Mouse (Mus musculus): ENCODE measurements around the gene Git1. TPM values are rescaled to one million over a fixed set of nuclear protein-coding genes. Genes with fewer than 3 reads are reported as not detected.

Git1 gene
- polyA plus RNA-seq, 1 experiment from 2014 or later, result 13.6 TPM

DNA sequence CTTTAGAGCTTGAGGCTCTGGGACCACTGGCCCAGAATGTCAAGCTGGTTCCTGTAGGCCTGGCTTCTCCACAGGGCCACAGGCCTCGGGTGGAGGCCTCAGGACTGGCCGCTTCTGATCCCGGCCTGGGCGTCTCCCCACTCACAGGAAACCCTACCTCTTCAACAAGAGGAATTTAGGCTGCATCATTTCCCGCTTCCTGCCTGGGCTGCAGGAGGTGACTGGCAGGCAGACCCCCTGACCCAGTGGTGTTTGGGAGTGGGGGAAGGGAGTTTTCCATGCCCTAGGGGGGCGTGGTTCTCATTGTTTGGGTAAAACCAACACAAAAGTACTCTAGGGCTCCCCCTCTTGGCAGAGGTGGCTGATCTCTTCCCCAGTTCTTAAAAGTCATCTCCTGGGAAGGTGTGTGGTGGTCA is 4.0 kb downstream of the Git1 start:
- Histone ChIP-seq H3K27ac (replicated peaks in 1 of 2; ENCODE audit: control insufficient read depth in 1 of 2, insufficient read depth in 1 of 2, low read depth in 2 of 2, low read length in 2 of 2) (peak overlapping the region; percentile 83 to 93), H3K27me3 (ENCODE audit: control insufficient read depth, insufficient read depth, low read length) (no peaks in the 10 kb centered on the region), H3K4me3 (ENCODE audit: control insufficient read depth in 1 of 2, insufficient read depth in 1 of 2, low read depth in 1 of 2, low read length in 2 of 2) (no peak overlapping the region), H3K4me2 (ENCODE audit: low read length) (peak overlapping the region; percentile 36; the same call in 1 of the 2 replicates), H3K36me3 (ENCODE audit: control insufficient read depth, insufficient read depth, low read length) (peaks cover 35% of the 10 kb centered on the region), H3K9ac (ENCODE audit: low read length) (peak overlapping the region; percentile 31), H3K9me3 (ENCODE audit: control insufficient read depth, low read length) (no peaks in the 10 kb centered on the region), H3K4me1 (ENCODE audit: control insufficient read depth in 2 of 2, insufficient read depth in 2 of 2, low read length in 2 of 2) (peaks cover 24 to 52% of the 10 kb centered on the region in 2 experiments)
- peak; percentile 10; the same call in 1 of the 2 replicates for ATAC-seq (ENCODE audit: insufficient number of reproducible peaks, insufficient read depth, low FRiP score, low read depth)
- WGBS, result 30% methylated on average over 6 of the region's 6 CpGs

DNA sequence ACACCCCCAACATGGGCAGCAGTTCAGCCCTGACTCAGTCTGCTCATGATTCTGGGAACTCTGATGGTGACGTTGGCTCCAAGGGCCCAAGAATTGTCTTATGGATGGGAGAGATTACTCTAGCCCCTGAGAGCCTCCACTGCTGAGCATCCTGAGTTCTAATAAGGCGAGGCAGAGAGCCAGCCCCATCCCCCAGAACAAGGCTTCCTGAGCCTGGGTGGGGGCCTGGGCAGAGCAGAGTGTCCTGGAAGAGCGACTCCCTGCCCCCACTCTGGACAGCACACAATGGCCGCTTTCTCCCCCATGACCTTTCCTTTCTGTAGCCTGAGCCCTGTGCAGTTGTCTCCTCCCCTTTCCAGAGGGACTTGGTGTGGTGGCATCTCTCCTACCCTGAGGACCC is 4.5 kb downstream of the Git1 start:
- Histone ChIP-seq H3K27me3 (ENCODE audit: control insufficient read depth, insufficient read depth, low read length) (no peaks in the 10 kb centered on the region), H3K27ac (replicated peaks in 1 of 2; ENCODE audit: control insufficient read depth in 1 of 2, insufficient read depth in 1 of 2, low read depth in 2 of 2, low read length in 2 of 2) (peak overlapping the region; percentile 77 to 93), H3K4me3 (ENCODE audit: control insufficient read depth in 1 of 2, insufficient read depth in 1 of 2, low read depth in 1 of 2, low read length in 2 of 2) (no peak overlapping the region), H3K9ac (ENCODE audit: low read length) (peak overlapping the region; percentile 65), H3K9me3 (ENCODE audit: control insufficient read depth, low read length) (no peaks in the 10 kb centered on the region), H3K4me2 (ENCODE audit: low read length) (peak overlapping the region; percentile 36), H3K4me1 (ENCODE audit: control insufficient read depth in 2 of 2, insufficient read depth in 2 of 2, low read length in 2 of 2) (peaks cover 24 to 51% of the 10 kb centered on the region in 2 experiments), H3K36me3 (ENCODE audit: control insufficient read depth, insufficient read depth, low read length) (peaks cover 40% of the 10 kb centered on the region)
- whole genome bisulfite sequencing, result 29% methylated on average over 4 of the region's 4 CpGs
- 0 out of 2 replicates have a peak, but pooled peaks have one; percentile 5 for ATAC-seq (ENCODE audit: insufficient number of reproducible peaks, insufficient read depth, low FRiP score, low read depth)

DNA sequence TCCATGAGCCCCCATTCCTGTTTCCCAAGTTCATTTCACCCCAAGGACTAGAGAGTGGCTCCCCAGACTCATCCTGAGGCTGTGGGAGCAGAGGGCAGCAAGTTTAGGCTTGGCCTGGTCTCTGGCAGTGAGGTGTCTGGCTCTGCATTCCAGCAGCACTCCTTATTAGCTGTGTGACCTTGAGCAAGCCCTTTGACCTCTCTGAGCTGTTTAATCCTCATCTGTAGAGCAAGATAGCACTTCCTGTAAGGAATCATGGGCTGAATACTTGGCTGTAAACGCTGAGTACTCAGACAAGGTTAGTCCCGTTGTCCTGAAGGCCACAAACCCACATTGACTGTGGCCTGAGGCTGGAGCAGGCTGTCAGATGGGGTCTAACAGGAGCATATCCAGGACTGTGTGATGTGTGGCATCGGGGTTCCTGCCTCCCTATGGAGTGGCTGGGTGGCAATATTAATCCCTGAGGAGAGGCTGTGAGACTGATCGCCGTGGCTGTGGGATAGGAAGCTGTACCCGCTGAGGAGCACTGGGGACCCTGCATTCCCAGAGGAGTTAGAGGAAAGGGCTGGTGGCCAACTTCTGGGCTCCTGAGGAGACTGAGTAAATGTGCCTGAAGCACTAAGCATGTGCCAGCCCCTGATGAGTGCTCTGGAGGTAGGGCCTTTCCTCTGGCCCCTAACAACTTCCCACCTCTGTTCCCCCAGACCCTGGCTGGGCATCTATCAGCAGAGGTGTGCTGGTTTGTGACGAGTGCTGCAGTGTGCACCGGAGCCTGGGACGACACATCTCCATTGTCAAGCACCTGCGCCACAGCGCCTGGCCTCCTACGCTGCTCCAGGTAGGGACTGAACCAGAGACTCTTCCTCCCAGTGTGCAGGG is 5.1 kb downstream of the Git1 start:
- Histone ChIP-seq H3K4me3 (ENCODE audit: control insufficient read depth in 1 of 2, insufficient read depth in 1 of 2, low read depth in 1 of 2, low read length in 2 of 2) (no peak overlapping the region), H3K9me3 (ENCODE audit: control insufficient read depth, low read length) (no peaks in the 10 kb centered on the region), H3K27me3 (ENCODE audit: control insufficient read depth, insufficient read depth, low read length) (no peaks in the 10 kb centered on the region), H3K4me1 (ENCODE audit: control insufficient read depth in 2 of 2, insufficient read depth in 2 of 2, low read length in 2 of 2) (peaks cover 24 to 57% of the 10 kb centered on the region in 2 experiments), H3K4me2 (ENCODE audit: low read length) (peak overlapping the region; percentile 36), H3K27ac (replicated peaks in 1 of 2; ENCODE audit: control insufficient read depth in 1 of 2, insufficient read depth in 1 of 2, low read depth in 2 of 2, low read length in 2 of 2) (peak overlapping the region; percentile 77 to 93), H3K36me3 (ENCODE audit: control insufficient read depth, insufficient read depth, low read length) (peaks cover 46% of the 10 kb centered on the region), H3K9ac (ENCODE audit: low read length) (peak overlapping the region; percentile 65)
- ATAC-seq (ENCODE audit: insufficient number of reproducible peaks, insufficient read depth, low FRiP score, low read depth), result no peak
- WGBS, result 65% methylated on average over 12 of the region's 12 CpGs

DNA sequence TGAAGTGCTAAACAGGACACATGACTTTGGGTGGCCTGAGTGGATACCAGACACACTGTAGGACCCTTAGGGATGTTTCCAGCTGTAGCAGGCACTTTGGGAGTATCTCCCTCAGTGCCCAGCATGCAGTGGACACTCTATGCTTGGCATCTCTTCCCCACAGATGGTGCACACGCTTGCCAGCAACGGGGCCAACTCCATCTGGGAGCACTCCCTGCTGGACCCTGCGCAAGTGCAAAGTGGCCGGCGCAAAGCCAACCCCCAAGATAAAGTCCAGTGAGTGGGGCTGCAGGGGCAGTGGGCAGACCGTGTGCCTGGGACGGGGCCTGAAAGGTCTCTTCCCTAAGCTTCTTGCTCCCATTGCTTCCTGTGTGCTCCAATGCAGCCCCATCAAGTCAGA is 6.0 kb downstream of the Git1 start:
- Histone ChIP-seq H3K36me3 (ENCODE audit: control insufficient read depth, insufficient read depth, low read length) (peaks cover 55% of the 10 kb centered on the region), H3K9ac (ENCODE audit: low read length) (no peak overlapping the region), H3K9me3 (ENCODE audit: control insufficient read depth, low read length) (no peaks in the 10 kb centered on the region), H3K27me3 (ENCODE audit: control insufficient read depth, insufficient read depth, low read length) (no peaks in the 10 kb centered on the region), H3K4me3 (ENCODE audit: control insufficient read depth in 1 of 2, insufficient read depth in 1 of 2, low read depth in 1 of 2, low read length in 2 of 2) (no peak overlapping the region), H3K4me1 (ENCODE audit: control insufficient read depth in 2 of 2, insufficient read depth in 2 of 2, low read length in 2 of 2) (peaks cover 23 to 54% of the 10 kb centered on the region in 2 experiments), H3K27ac (replicated peaks in 1 of 2; ENCODE audit: control insufficient read depth in 1 of 2, insufficient read depth in 1 of 2, low read depth in 2 of 2, low read length in 2 of 2) (no peak overlapping the region), H3K4me2 (ENCODE audit: low read length) (no peak overlapping the region)
- no peak for ATAC-seq (ENCODE audit: insufficient number of reproducible peaks, insufficient read depth, low FRiP score, low read depth)
- 85% methylated on average over 7 of the region's 7 CpGs for WGBS

DNA sequence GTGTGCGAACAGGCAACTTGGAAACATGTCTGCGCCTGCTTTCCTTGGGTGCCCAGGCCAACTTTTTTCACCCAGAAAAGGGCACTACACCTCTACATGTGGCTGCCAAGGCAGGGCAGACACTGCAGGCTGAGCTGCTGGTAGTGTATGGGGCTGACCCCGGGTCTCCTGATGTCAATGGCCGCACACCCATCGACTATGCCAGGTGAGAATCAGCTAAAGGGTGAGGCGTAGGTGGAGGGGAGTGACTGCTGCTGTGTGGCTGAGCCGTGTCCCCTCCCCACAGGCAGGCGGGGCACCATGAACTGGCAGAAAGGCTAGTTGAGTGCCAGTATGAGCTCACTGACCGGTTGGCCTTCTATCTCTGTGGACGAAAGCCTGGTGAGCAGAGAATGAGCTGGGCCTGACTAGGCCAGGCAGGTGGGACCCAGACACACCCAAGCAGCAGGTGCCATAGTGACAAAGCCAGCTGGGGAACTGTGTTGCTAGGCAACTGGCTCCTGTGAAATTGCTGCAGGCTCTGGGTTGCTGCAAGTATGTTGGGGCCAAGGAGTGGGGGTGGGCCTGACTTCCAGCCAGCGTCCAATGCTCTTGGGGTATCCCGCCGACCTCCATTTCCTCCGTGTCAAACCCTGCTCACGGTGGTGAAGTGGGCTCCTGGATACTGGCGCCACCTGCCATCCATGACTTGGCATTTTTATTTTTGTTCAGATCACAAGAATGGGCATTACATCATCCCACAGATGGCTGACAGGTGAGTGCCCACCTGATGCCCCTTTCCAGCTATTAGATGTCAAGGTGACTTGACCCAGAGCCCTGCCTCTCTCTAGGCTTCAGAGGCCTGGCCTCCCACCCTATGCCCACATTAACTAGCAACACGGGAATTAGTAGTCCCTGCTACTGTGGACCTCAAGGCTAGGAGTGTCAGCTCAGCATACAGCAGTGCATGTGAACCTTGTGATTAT is 7.3 kb downstream of the Git1 start:
- WGBS, result 84% methylated on average over 17 of the region's 17 CpGs
- Histone ChIP-seq H3K9ac (ENCODE audit: low read length) (no peak overlapping the region), H3K27me3 (ENCODE audit: control insufficient read depth, insufficient read depth, low read length) (no peaks in the 10 kb centered on the region), H3K9me3 (ENCODE audit: control insufficient read depth, low read length) (no peaks in the 10 kb centered on the region), H3K4me1 (ENCODE audit: control insufficient read depth in 2 of 2, insufficient read depth in 2 of 2, low read length in 2 of 2) (peaks cover 17 to 42% of the 10 kb centered on the region in 2 experiments), H3K4me2 (ENCODE audit: low read length) (no peak overlapping the region), H3K27ac (replicated peaks in 1 of 2; ENCODE audit: control insufficient read depth in 1 of 2, insufficient read depth in 1 of 2, low read depth in 2 of 2, low read length in 2 of 2) (no peak overlapping the region; a peak in 1 of 4 replicates), H3K36me3 (ENCODE audit: control insufficient read depth, insufficient read depth, low read length) (peaks cover 68% of the 10 kb centered on the region), H3K4me3 (ENCODE audit: control insufficient read depth in 1 of 2, insufficient read depth in 1 of 2, low read depth in 1 of 2, low read length in 2 of 2) (no peak overlapping the region)
- ATAC-seq (ENCODE audit: insufficient number of reproducible peaks, insufficient read depth, low FRiP score, low read depth), result no peak

DNA sequence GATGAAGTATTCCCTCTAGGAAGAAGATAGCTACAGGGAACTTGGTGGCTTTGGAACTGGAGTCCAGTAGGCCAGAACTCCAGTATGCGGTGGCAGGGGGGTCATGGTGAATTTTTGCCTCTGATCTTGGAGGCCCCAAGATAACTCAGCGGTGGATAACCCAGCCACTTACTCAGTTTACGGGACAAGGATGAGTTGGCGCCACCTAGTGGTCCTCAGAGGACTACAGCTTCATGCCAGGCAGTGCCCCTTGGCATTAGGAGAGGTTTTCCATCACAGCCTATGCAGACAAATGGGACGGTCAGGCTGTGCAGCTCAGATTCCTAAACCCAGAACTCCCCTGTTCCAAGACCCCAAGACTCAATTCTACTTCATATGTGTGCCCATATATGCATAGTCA is 8.0 kb downstream of the Git1 start:
- WGBS, result 15% methylated on average over 5 of the region's 5 CpGs

DNA sequence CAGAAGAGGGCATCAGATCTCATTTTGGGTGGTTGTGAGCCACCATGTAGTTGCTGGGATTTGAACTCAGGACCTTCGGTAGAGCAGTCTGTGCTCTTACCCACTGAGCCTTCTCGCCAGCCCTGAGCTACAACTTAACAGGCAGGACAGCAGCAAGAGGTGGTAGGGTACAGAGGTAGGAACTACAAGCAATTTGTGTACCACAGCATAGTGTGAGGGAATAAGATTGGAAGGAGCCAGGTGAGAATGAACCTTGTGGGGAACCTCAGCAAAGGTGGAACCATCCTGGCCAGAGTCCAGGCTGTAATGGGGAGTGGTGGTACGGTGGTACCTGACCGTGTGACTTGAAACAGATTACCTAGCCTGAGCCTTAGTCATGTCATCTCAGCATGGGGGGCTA is 8.6 kb downstream of the Git1 start:
- Histone ChIP-seq H3K36me3 (ENCODE audit: control insufficient read depth, insufficient read depth, low read length) (peaks cover 81% of the 10 kb centered on the region), H3K27ac (replicated peaks in 1 of 2; ENCODE audit: control insufficient read depth in 1 of 2, insufficient read depth in 1 of 2, low read depth in 2 of 2, low read length in 2 of 2) (no peak overlapping the region), H3K4me2 (ENCODE audit: low read length) (no peak overlapping the region), H3K27me3 (ENCODE audit: control insufficient read depth, insufficient read depth, low read length) (no peaks in the 10 kb centered on the region), H3K4me3 (ENCODE audit: control insufficient read depth in 1 of 2, insufficient read depth in 1 of 2, low read depth in 1 of 2, low read length in 2 of 2) (no peak overlapping the region), H3K4me1 (ENCODE audit: control insufficient read depth in 2 of 2, insufficient read depth in 2 of 2, low read length in 2 of 2) (peaks cover 14 to 31% of the 10 kb centered on the region in 2 experiments), H3K9me3 (ENCODE audit: control insufficient read depth, low read length) (no peaks in the 10 kb centered on the region), H3K9ac (ENCODE audit: low read length) (no peak overlapping the region)
- 92% methylated on average over 4 of the region's 4 CpGs for WGBS
- ATAC-seq (ENCODE audit: insufficient number of reproducible peaks, insufficient read depth, low FRiP score, low read depth), result no peak

More for the DNA sequence above, 8.0 kb downstream of the Git1 start:
- Histone ChIP-seq H3K27ac (replicated peaks in 1 of 2; ENCODE audit: control insufficient read depth in 1 of 2, insufficient read depth in 1 of 2, low read depth in 2 of 2, low read length in 2 of 2) (no peak overlapping the region; a peak in 1 of 4 replicates), H3K4me3 (ENCODE audit: control insufficient read depth in 1 of 2, insufficient read depth in 1 of 2, low read depth in 1 of 2, low read length in 2 of 2) (no peak overlapping the region), H3K9me3 (ENCODE audit: control insufficient read depth, low read length) (no peaks in the 10 kb centered on the region), H3K27me3 (ENCODE audit: control insufficient read depth, insufficient read depth, low read length) (no peaks in the 10 kb centered on the region), H3K36me3 (ENCODE audit: control insufficient read depth, insufficient read depth, low read length) (peaks cover 75% of the 10 kb centered on the region), H3K9ac (ENCODE audit: low read length) (no peak overlapping the region), H3K4me1 (ENCODE audit: control insufficient read depth in 2 of 2, insufficient read depth in 2 of 2, low read length in 2 of 2) (peaks cover 17 to 35% of the 10 kb centered on the region in 2 experiments), H3K4me2 (ENCODE audit: low read length) (no peak overlapping the region)
- no peak for ATAC-seq (ENCODE audit: insufficient number of reproducible peaks, insufficient read depth, low FRiP score, low read depth)

All from heart, embryonic 14.5 days (tissue).